Mouse (Mus musculus): ENCODE measurements around the gene Cpsf6.

- TF ChIP-seq CTCF (IDR thresholded peaks at IDR 0.05; ENCODE audit: low read depth, low read length) (no peak), POLR2A (IDR thresholded peaks at IDR 0.05; ENCODE audit: borderline replicate concordance, low read depth, low read length) (no peak)
Measured at GRCm38 (mm10) chr10:117401364-117401763, 21.5 kb upstream of the Cpsf6 start.

Data from bone marrow macrophage, adult 2 months (primary cell).